ENCODE assay signal across 12 mouse cellular contexts in the genomic region with DNA sequence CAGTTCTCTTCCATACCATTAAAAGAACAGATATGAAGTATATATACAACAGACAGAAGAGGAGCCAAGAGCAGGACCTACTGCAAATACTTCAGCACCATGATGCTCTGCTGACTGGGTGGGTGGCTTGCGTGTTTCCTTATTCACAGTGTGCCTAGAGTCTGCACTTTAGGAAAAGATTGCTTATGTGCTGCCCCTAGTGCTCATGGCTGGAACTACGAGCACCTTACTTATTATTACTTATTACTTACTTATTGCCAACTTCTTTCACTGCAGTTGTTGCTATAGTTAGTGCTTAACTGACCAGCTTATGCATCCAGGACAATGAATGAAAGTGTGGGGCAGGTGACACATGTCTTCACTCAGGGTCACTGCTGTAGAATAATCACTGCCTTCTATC.
DNase-seq lines count a peak whose midpoint lies in the region; ATAC-seq and TF ChIP-seq lines count a peak whose summit lies in the region.
"Had no signal": no experiment of that assay in that cellular context is flagged by ENCODE, and none has a peak within 500 bp of the region (broad histone marks: within the 10 kb centered on the region; RNA-seq: fewer than 3 reads in every experiment).

No protein-coding gene starts in this region.

- H3K9me3 ChIP-seq in midbrain, postnatal 0 days (ENCODE audit: low read length): no peaks in the 10 kb centered on the region
- no peaks in the 10 kb centered on the region for H3K9me3 ChIP-seq in midbrain, embryonic 11.5 days (ENCODE audit: control insufficient read depth, low read length)
- H3K9me3 ChIP-seq: hindbrain, embryonic 13.5 days had no signal

- ATAC-seq in midbrain, postnatal 0 days (ENCODE audit: low FRiP score): no peak
- ATAC-seq in midbrain, embryonic 11.5 days (ENCODE audit: low FRiP score): no peak

- WGBS in heart, adult 2 months: 90% methylated on average over 2 of the region's 2 CpGs
- 95% methylated on average over 2 of the region's 2 CpGs for WGBS in midbrain, postnatal 0 days
- 78% methylated on average over 2 of the region's 2 CpGs for WGBS in midbrain, embryonic 11.5 days

- H3K27ac ChIP-seq in heart, adult 2 months: no peak overlapping the region
- H3K27ac ChIP-seq in midbrain, postnatal 0 days (ENCODE audit: low read depth, low read length): no peak overlapping the region
- no peak overlapping the region for H3K27ac ChIP-seq in midbrain, embryonic 11.5 days (ENCODE audit: low read depth, low read length)
- H3K27ac ChIP-seq in bone marrow macrophage, adult 2 months (ENCODE audit: insufficient read depth, low read depth, low read length): no peak overlapping the region
- H3K27ac ChIP-seq: forebrain, embryonic 10.5 days; hindbrain, embryonic 13.5 days had no signal

- H3K27me3 ChIP-seq in heart, adult 2 months (ENCODE audit: control insufficient read depth, insufficient read depth, low read length): no peaks in the 10 kb centered on the region
- no peaks in the 10 kb centered on the region for H3K27me3 ChIP-seq in midbrain, postnatal 0 days (ENCODE audit: insufficient read depth, low read length)
- H3K27me3 ChIP-seq in midbrain, embryonic 11.5 days (ENCODE audit: control insufficient read depth, insufficient read depth, low read length): no peaks in the 10 kb centered on the region
- H3K27me3 ChIP-seq: hindbrain, embryonic 13.5 days had no signal

- H3K4me3 ChIP-seq in heart, adult 2 months: no peak overlapping the region
- H3K4me3 ChIP-seq in midbrain, postnatal 0 days (ENCODE audit: low read depth, low read length): no peak overlapping the region
- no peak overlapping the region for H3K4me3 ChIP-seq in midbrain, embryonic 11.5 days (ENCODE audit: low read depth, low read length)
- no peak overlapping the region for H3K4me3 ChIP-seq in bone marrow macrophage, adult 2 months (ENCODE audit: insufficient read depth, low read length)
- H3K4me3 ChIP-seq: forebrain, embryonic 10.5 days; hindbrain, embryonic 13.5 days had no signal

- H3K4me2 ChIP-seq in midbrain, postnatal 0 days (ENCODE audit: low read depth, low read length, poor library complexity, severe bottlenecking): no peak overlapping the region
- H3K4me2 ChIP-seq in midbrain, embryonic 11.5 days: no peak overlapping the region
- H3K4me2 ChIP-seq: hindbrain, embryonic 13.5 days had no signal

- no peaks in the 10 kb centered on the region for H3K36me3 ChIP-seq in heart, adult 2 months (ENCODE audit: control insufficient read depth, insufficient read depth, low read length)
- no peaks in the 10 kb centered on the region for H3K36me3 ChIP-seq in midbrain, postnatal 0 days (ENCODE audit: insufficient read depth, low read length)
- no peaks in the 10 kb centered on the region for H3K36me3 ChIP-seq in midbrain, embryonic 11.5 days (ENCODE audit: control insufficient read depth, insufficient read depth, low read length)
- H3K36me3 ChIP-seq: hindbrain, embryonic 13.5 days had no signal

- TF ChIP-seq CTCF in heart, adult 2 months (IDR thresholded peaks at IDR 0.05): peak; percentile 58
- peak; percentile 34; the same call in 1 of the 2 replicates for TF ChIP-seq CTCF in midbrain, postnatal 0 days (IDR thresholded peaks at IDR 0.05)
- peak; percentile 26; the same call in 1 of the 2 replicates for TF ChIP-seq CTCF in bone marrow macrophage, adult 2 months (IDR thresholded peaks at IDR 0.05; ENCODE audit: low read depth, low read length)

- no peak overlapping the region for H3K9ac ChIP-seq in heart, adult 2 months (ENCODE audit: low read depth, low read length)
- H3K9ac ChIP-seq in midbrain, postnatal 0 days (replicated peaks; ENCODE audit: low read length, poor library complexity, severe bottlenecking): no peak overlapping the region
- no peak overlapping the region for H3K9ac ChIP-seq in midbrain, embryonic 11.5 days (ENCODE audit: low read length)
- H3K9ac ChIP-seq: hindbrain, embryonic 13.5 days had no signal

- DNase-seq in heart, adult 2 months: no peak
- DNase-seq in heart, adult 11 months: no peak
- no peak for DNase-seq in midbrain, postnatal 0 days (ENCODE audit: low spot score)
- no peak for DNase-seq in midbrain, embryonic 11.5 days (ENCODE audit: low spot score, missing footprints)
- no peak for DNase-seq in frontal cortex, postnatal 14 days (ENCODE audit: low spot score in 2 of 2)
- DNase-seq in Muller cell, postnatal 12 days (ENCODE audit: inconsistent ontology term): no peak
- no peak for DNase-seq in adrenal gland, adult 18-20 months (ENCODE audit: low spot score in 2 of 2)
- DNase-seq: embryo, embryonic 11 days; lung, postnatal 4 days had no signal

- no peaks in the 10 kb centered on the region for H3K4me1 ChIP-seq in heart, adult 2 months (ENCODE audit: control insufficient read depth, insufficient read depth, low read length)
- no peaks in the 10 kb centered on the region for H3K4me1 ChIP-seq in midbrain, postnatal 0 days (ENCODE audit: insufficient read depth, low read length)
- H3K4me1 ChIP-seq in midbrain, embryonic 11.5 days (ENCODE audit: control insufficient read depth, insufficient read depth, low read length): no peaks in the 10 kb centered on the region
- H3K4me1 ChIP-seq in bone marrow macrophage, adult 2 months (ENCODE audit: control insufficient read depth, insufficient read depth, low read length): 0 out of 2 replicates have a peak, but pooled peaks cover 2% of the 10 kb centered on the region
- H3K4me1 ChIP-seq: forebrain, embryonic 10.5 days; hindbrain, embryonic 13.5 days had no signal

- intact Hi-C loops in heart, adult 2 months (cut with DNase I): no loop called here

- TF ChIP-seq EP300 in heart, adult 2 months (IDR thresholded peaks at IDR 0.05; ENCODE audit: insufficient read depth, low read depth, low read length): no peak

- no peak for TF ChIP-seq POLR2A in heart, adult 2 months (IDR thresholded peaks at IDR 0.05; ENCODE audit: insufficient read depth, low read depth, low read length)
- TF ChIP-seq POLR2A in bone marrow macrophage, adult 2 months (IDR thresholded peaks at IDR 0.05; ENCODE audit: borderline replicate concordance, low read depth, low read length): no peak

- no peaks in the 10 kb centered on the region for H3K79me2 ChIP-seq in heart, adult 2 months (replicated peaks; ENCODE audit: control insufficient read depth, insufficient read depth, low read length)
